Mouse (Mus musculus) heart, adult 18-20 months (tissue): Measurements from ENCODE around the gene Ksr1. TPM values are rescaled to one million over a fixed set of nuclear protein-coding genes. Genes with fewer than 3 reads are reported as not detected.

Experiments used
- DNase-seq, 2 experiments: peaks; one replicate each; pipeline ENCODE4 v3.0.0; 2021 to 2022; ENCODE audit warnings: mixed read lengths in 1 of 2
- total RNA-seq, 2 experiments: library from RNA; stranded (reverse); gene quantifications; 2 replicates each; pipeline ENCODE4 v1.2.3; 2021

Ksr1 gene
- total RNA-seq, 2 experiments from 2014 or later: 5.7 to 5.8 TPM

DNA sequence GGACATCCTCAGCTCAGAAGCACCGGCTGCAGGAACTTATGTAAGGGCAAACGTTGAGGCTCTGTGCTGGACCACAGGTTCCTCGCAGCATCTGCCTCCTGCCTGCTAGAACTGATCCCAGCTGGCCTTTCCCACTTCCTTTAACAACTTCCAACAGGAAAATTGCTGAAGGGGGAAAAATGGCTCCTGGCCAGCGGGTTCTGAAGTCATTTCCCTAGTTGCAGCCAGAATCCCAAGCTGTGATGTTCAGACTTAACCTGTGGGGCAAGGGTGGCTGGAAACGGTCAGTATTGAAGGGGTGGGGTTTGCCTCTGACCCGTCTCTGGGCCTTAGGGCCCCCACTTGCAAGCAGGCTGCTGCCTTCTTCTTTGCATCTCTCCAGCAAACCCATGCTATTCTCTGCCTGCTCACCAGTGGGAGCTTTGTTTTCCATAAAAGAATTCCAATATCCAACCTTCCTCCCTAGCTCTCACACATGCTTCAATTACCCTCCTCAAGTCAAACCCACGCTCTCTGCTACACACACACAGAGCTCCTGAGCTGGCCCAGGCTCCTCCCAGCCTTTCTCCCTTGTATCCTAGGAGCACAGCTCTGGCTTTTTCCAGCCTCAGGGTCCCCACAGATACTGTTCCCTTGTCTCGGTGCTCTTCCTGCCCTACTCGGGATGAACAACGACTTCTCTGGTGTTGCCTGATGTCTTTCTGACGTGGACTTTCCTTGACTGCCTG is 80.6 kb downstream of the Ksr1 start:
- DNase-seq: peak; percentile 87 to 92

DNA sequence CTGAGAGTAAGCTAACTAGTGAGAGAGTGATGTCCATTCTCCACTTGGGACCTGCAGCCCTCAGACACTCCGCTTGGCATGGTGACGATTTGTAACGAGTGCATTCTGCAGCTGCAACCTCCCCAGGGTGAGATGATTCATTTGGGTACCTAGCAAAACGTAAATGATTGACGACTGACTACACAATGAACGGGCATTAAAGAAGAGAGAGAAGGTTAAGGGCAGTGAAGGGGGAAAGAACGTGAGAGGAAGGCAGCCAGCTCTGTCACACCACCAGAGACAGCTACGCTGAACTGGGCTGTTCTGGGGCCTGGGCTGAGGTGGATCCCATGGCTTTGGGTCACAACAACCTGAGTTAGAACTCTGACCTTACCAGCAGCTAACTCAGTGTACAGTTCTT is 81.9 kb downstream of the Ksr1 start:
- DNase-seq: no peak

DNA sequence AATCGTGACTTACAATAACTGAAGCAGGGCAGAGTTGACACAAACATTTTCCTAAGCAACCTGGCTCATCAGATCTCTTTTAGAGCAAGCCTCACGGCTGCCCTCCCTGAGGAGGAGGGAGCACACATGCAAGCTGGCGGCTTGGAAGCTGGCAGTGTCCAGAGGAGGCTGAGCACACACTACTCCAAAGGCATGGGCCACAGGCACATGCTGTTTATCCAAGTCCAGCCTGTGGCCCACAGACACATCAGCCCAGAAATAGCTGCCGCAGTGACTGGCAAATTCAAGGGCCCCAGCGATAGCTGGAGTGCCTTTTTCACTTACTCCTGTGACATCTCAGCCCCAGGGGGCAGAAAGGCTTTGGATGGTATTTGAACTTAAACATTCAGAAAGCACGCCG is 82.6 kb downstream of the Ksr1 start:
- peak; percentile 52 to 70 for DNase-seq

DNA sequence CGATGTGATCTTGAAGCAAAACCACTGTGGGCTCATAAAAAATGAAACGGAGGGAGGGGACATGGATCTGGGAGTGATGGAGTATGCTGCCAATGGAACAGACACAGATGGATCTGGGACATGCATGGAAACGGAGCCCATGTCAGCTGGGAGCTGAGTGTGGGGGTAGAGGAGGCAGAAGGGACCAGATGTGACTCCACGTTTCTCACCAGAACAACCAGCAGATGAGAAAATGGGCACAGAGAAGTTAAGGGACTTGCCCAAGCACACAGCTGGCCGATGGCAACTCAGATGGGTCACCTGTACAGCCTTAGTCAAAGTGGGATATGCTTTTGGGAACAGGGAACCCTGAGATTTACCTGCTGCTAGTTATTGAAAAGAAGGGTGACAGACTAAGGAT is 83.3 kb downstream of the Ksr1 start:
- no peak for DNase-seq

DNA sequence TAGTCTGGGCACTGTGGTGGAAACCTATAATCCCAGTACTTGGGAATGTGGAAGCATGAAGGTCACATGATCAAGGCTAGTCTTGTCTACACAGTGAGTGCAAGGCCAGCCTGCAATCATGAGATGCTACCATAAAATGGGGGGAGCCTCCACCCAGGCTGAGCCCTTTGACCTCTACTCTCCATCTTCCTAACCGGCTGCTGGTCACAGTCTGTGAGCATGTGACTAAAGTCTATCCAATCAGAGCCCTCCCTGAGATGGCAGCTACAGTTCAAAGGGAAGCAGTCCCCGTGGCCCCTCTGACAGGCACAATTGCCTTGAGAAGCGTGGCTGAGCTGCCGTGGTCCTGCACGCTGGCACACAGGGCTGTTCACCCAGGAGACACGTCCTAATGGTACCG is 84.4 kb downstream of the Ksr1 start:
- DNase-seq: no peak

DNA sequence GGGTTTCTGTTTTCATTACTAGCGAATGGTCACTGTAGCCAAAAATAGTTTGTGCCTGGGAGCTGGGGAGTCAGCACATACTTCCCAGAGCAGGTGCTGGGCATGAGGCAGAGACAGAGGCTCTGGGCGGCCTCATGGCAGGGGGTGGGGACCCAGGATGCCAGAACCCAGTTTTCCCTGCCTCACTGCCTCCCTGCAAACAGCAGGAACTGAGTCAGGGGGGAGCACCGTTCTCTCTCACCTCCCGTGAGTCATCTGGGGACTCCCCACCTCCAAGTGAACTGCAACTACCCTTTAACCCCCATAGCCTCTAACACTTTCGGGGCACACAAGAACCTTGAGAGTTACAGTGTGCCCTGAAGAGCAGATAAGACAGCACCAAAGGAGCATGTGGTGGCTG is 86.4 kb downstream of the Ksr1 start:
- DNase-seq: no peak

DNA sequence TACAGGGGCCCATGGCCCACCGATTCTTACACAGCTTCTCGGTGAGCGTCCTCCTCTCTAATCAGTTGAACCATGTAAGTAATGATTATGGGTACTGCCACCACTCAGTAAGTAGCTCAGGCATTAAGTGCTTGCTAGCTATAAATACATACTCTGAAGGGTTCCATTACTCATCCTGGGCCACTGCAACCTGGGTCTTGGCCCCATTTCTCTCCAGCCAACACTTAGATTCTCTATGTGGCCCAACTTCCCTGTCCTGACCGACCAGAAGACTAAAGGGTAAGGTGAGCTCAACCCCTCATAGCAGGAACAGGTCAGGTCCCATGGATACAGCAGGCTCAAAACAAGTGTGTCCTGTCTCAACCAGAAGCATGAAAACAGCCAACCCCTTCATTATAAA is 87.1 kb downstream of the Ksr1 start:
- DNase-seq: no peak

DNA sequence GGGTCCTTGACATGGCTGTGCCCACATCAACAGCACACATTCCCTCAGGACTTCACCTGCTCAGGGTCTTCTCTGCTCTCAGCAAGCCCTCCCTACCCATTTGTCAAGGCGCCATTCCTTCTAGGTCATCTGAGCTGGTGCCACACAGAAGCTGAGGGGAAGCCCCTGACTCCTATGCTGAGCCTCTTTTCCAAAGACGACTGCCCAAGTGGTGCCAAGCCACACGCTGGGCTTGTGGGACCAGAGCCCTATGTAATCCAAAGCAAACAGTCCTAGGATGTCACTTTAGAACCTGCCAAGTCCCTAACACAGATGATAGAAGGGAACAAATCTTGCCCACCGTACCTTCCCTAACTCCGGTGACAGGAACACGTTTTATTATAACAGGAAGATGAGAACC is 87.6 kb downstream of the Ksr1 start:
- DNase-seq: no peak

DNA sequence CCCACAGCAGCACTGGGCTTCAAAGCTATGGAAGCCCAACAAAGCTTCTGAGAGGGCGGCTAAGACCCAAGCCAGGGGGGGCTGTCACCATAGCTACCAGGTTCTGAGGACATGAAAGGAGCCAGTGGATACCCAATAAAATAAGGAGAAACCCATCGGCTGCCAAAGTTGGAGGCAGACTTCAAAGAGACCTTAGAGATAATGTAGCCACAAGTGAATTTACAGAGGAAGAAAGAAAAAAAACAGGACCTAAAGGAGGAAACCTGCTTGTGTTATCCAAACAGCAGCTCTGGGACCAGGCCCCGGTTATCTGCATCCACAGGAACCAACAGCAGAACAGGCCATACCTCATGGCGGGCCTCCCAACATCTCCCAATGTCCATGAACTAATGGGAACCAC is 88.4 kb downstream of the Ksr1 start:
- no peak for DNase-seq

DNA sequence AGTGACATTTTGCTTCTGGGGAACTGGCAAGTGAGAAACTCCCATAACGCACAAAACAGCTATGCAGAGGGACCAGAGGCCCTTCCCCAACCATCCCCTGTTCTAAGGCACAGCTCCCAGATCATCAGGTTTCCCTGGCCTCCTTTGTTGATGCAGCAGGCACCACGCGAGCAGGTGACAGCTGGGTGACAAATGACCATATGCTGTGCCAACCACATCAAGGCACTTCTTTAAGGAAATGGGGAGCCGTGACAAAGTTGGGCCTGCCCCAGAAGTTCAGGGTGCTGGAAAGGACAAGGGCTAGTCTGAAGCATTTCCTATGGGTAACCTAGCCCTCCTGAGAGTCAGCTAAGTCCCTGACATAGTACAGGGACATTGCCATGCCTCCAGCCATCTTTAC is 89.3 kb downstream of the Ksr1 start:
- DNase-seq: no peak

DNA sequence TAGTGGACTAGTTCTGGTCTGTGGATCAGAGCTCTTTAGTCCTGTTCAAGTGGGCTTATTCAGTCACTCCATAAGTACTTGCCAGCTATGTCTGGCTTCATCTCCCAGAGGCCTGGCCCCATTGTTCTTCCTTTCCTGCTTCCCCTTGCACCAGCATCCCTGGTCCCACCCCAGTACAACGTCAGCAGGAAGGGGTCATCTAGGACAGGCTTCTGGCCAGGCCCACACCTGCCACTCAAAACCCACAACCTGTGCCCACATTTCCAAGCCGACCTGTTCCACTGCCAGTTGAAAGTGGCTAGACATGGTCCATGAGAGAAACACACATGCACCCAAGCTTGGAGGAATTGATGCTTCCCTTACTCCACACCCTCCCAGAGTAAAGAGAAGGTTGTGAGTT is 90.2 kb downstream of the Ksr1 start:
- DNase-seq: peak in 1 of 2 experiments; percentile 68

DNA sequence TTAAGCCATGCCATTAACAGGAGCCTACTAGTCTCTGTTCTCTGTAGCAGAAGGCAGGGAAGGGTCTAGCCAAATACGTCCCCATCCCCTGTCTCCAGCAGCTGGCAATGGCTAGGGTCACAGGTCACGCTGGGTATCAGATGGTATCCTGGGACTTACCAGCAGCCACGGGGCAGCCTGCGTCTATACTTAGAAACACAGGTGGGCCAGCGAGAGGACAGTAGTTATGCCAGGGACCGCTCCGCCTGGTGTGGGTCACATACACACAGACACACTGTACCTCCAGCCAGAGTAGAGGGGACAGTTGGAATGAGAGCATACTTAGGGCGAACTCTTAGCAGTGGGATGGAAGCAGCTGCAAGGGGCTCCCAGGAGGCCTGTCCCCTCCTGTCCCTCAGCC is 91.0 kb downstream of the Ksr1 start:
- no peak for DNase-seq

DNA sequence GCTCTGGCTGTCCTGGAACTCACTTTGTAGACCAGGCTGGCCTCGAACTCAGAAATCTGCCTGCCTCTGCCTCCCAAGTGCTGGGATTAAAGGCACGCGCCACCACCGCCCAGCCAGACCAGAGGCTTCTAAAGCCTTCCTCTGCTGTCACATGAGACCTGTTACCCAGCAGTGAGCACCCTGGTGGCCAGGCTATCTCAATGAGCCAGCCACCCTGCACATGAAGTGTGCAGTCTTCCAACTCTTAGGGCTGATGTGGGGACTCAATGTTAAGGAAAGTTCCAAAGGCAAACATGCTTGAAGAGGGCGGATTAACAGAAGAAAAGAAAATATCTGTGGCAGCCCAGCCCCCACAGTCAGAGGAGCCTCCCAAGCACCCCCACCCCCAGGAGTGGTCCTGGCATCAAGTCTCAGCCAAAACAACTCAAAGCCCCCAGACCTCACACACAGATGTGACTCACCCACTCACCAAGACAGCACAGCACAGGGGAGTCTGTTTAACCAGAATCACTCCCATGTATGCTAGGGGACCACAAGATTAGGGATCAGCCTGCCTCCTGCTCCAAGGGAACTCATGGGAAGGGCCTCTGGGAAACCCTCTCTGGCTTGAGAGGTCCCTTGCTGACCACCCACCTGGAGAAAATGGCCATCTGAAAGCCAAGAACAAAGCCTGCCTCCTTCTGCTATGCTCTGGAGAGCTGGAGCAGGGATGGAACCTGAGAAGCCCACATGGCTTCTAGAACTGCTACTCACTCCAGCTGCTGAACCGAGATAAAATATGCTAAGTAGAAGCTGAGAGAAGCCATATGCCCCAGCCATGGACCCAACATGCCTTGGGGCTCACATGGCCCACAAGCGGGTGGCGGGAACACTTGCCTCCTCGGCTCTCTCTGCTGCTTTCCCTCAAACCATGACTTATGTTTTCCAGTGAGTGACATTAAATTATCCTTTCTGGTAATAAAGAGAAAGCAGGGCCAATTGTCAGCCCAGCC is 91.8 kb downstream of the Ksr1 start:
- peak in 1 of 2 experiments; percentile 22 for DNase-seq

DNA sequence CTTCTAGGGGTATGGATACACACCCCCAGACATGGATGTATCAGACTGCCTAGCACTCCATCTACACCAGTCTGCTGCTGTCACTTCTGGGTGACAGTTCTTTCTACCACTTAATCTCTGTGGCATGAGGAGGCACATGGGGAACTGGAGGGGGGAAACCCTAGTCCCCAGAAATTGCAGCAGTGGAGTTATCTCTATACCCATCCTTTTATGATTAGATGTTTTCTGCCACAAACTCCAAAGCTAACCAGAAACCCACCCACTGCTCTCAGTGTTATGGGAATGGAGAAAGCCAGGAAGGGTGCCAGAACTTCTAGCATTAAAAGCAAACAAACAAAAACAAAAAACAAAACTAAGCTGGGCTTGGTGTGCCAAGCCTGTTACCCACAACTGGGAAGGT is 92.8 kb downstream of the Ksr1 start:
- DNase-seq: no peak

DNA sequence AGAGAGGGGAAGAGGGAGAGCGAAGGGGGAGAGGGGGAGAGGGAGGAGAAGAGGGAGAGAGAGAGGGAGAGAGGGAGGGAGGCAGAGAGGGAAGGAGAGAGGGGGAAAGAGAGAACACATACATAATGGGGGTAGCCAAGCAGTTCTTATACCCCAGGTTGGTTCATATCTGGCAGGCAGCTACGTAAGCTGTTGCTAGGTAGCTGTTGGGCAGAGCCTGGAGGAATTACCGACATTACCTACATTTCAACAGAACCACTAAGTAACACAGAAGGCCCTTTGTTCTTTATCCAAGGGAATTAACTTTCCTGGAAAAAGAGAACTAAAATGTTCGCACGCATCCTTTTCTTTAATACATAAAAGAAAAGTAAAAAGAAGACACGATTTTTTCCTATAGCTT is 93.4 kb downstream of the Ksr1 start:
- no peak for DNase-seq

DNA sequence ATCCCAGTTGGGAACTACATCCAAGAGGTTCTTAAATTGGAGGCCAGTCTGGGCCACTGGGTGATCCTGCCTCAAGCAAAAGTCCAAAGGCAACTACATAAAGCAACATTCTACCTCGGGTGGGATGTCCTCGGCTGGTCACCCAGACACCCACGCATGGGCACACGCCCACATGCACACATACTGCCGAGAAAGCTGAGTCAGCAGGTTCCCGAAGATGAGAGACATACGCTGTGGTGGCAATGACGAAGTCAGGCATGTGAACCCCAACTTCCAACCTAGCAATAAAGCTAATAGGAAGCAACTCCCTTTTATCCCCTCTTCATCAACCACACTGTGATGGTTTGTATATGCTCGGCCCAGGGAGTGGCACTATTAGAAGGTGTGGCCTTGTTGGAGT is 94.7 kb downstream of the Ksr1 start:
- DNase-seq: no peak

DNA sequence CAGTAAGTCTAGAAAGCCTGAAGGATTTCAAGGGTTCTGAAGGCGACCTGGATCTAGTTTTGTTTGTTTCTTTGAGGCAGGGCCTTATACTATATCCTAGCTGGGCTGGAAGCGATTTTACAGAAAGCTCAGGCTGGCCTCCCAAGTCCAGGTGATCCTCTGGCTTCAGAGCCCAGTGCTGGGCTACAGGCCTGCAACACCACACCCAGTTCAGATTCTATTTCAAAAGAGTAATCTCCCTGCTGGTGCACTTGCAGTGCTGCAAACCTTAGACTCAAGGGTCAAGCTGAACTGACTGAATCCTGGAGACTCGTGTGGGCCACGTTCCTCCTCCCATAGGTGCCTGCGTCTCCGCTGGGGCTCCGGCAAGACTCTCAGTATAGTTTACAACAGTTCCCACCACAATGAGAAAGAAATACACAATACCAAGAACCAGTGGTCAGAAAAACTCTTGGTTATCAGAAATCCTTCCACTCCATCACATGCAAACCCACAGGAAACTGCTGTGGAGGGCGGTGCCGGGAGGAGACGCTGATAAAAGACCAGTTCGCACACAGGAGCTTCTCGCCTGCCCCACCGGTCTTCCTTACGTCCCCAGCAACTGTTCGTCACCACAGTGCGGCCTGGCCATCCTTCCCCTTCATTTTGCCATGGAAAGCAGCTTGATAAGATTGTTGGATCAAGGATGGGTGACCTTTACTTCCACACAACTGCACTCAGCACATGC is 95.3 kb downstream of the Ksr1 start:
- DNase-seq: no peak

DNA sequence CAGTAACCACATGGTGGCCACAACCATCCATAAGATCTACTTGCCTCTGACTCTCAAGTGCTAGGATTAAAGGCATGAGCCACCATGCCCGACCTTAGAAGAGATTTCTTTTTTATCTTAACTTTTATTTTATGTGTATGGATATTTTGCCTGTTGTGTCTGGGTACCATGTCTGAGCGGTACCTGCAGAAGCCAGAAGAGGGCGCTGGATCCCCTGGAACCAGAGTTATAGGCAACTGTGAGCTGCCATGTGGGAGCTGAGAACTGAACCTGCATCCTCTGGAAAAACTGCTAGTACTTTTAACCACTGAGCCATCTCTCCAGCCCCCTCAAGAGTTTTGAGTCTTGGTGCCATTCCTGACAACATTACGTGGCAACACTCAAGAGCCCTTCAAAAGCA is 97.3 kb downstream of the Ksr1 start:
- DNase-seq: no peak

DNA sequence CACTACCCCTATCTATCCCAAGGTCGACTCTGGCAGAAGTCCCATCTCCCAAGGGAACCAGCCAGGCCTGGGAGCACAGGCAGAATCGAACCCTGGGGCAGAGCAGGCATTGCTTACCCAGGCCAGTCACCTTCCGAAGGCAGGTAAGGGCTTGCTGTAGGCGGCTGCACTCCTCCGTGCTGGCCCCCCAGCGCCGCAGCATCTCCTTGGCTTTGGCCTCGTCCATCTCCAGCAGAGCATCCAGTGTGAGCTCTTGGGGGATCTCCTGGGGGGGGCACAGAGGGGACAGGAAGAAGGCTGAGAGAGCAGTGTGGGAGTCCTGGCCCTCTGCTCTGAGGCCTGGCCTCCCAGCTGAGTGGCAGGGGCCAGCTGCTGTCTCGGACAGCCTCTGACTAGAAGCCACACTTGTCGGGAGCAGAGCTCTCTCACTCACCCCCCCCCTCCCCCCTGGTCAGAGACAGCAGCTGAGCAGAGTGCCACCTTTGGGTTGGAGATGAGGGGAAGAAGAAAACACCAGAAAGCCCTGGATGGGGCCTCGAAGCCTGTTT is 99.0 kb downstream of the Ksr1 start:
- peak in 1 of 2 experiments; percentile 29 for DNase-seq

DNA sequence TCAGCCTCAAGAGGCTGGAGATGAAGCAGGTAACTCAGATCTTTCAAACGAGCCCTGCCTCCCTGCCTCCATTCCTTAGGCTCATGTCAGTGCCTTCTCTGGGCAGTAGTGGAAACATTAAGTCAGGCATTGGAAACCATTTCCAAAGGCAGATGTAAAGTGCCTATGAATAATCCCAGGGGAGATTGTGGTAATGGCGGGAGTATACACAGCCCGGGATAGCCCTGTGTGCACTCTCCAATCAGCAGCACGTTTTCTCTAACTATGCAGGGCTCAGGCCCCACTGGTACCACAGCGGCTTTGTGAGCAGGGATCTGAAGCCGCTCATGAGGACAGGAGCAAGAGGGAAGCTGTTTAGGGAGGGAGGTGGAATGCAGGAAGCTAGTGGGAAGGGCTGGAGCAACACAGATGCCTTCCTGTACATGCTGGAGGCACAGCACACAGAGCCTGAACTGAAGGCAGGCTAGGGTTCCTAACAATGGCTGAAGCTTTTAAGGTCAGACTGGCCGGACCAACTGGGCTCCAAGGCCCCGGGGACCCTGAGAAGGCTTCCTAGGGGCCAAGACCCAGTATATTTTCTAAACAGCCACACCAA is 99.5 kb downstream of the Ksr1 start:
- peak; percentile 32 to 46 for DNase-seq

DNA sequence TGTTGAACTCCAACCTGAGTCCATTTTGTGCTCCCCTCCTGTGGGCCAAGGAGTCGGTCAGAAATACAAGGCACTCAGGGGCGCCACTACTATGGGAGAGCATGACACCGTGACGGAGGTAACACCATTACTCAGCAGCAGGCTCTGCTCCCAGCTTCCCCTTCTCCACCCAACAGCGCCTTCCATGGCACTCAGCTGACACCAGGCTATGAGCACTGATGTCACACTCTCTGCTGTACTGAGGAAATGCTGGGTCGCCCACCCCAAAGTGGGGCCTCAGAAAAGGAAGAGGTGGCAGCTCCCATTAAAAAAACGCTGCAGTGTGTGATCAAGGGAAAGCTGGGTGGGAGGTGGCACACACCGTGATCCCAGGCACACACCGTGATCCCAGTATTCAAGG is 101.0 kb downstream of the Ksr1 start:
- no peak for DNase-seq

DNA sequence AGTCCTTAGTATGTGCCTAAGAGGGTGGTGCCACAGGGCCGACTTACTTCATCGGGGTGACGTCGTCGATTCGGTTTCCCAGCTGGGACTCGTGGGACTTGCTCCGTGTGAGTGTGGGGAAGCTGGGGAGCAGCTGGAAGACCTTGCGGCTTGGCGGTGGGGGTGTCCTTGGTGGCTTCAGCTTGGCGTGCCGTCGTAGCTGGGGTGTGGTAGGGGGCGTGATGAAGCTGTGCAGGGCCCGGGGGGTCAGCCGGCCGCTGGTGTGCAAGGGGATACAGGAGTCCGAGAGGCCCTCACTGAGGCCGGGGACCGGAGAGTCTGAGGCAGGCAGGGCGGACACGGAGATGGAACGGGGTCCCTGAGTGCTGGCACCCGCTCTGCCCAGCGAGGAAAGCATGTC is 101.4 kb downstream of the Ksr1 start:
- peak; percentile 42 to 46 for DNase-seq
